Mouse (Mus musculus) kidney, embryonic 16.5 days (tissue): ENCODE measurements around the gene Itpr1. TPM values are rescaled to one million over a fixed set of nuclear protein-coding genes. Genes with fewer than 3 reads are reported as not detected.
A peak's percentile ranks its signal among the peaks of the same experiment; 100 is the strongest.

Experiments
- ATAC-seq: fragments of 200-750 bp; cut with Nextera tagmentation; 2 replicates; pipeline ENCODE4 v1.8.0; 2017; ENCODE audit warnings: moderate TSS enrichment; ENCODE audit not compliant: low FRiP score, low TSS enrichment
- H3K27ac ChIP-seq: fragments of 300-500 bp; sonication (generic); 2 replicates; pipeline ENCODE4 v1.5.1; 2014; ENCODE audit warnings: low read length
- H3K27me3 ChIP-seq: fragments of 300-500 bp; sonication (generic); 2 replicates; pipeline ENCODE4 v1.6.1; 2014; ENCODE audit warnings: low read length, control low read depth, mixed read lengths; ENCODE audit not compliant: insufficient read depth
- H3K36me3 ChIP-seq: fragments of 300-500 bp; sonication (generic); 2 replicates; pipeline ENCODE4 v1.6.1; 2014; ENCODE audit warnings: low read length, control low read depth, mixed read lengths; ENCODE audit not compliant: insufficient read depth
- H3K4me1 ChIP-seq: fragments of 300-500 bp; sonication (generic); 2 replicates; pipeline ENCODE4 v1.6.1; 2014; ENCODE audit warnings: low read length, control low read depth, mixed read lengths; ENCODE audit not compliant: insufficient read depth
- H3K4me2 ChIP-seq: fragments of 300-500 bp; sonication (generic); replicated peaks from 2 replicates; pipeline ENCODE4 v1.6.1; 2014; ENCODE audit warnings: low read depth, low read length
- H3K4me3 ChIP-seq: fragments of 300-500 bp; sonication (generic); 2 replicates; pipeline ENCODE4 v1.5.1; 2014; ENCODE audit warnings: mild to moderate bottlenecking, low read length
- H3K9ac ChIP-seq: fragments of 300-500 bp; sonication (generic); replicated peaks from 2 replicates; pipeline ENCODE4 v1.6.1; 2014; ENCODE audit warnings: low read length
- H3K9me3 ChIP-seq: fragments of 300-500 bp; sonication (generic); 2 replicates; pipeline ENCODE4 v1.6.1; 2016; ENCODE audit warnings: low read length, control low read depth
- WGBS: fragments of 180-500 bp; shearing (Covaris S2); extraction: QIAGEN DNeasy Blood & Tissue Kit; methylation state at CpG from one replicate; pipeline ENCODE4 v1.1.7; 2014; 5-methylcytosine and 5-hydroxymethylcytosine counted together
- polyA plus RNA-seq: library from polyadenylated mRNA; unstranded; fragments of >200 nt; fragmentation: Nextera tagmentation; extraction: Ambion mirVana; gene quantifications from 2 replicates; pipeline ENCODE4 v1.2.1, GENCODE M21; 2015

The Itpr1 gene
- polyA plus RNA-seq, 1 experiment from 2014 or later: 24.6 TPM

- Histone ChIP-seq H3K9me3 (no peaks in the 10 kb centered on the region), H3K27me3 (no peaks in the 10 kb centered on the region), H3K36me3 (no peaks in the 10 kb centered on the region), H3K4me3 (peak overlapping the region; percentile 89), H3K27ac (peak overlapping the region; percentile 88), H3K9ac (peak overlapping the region; percentile 76), H3K4me2 (peak overlapping the region; percentile 77), H3K4me1 (peaks cover 23% of the 10 kb centered on the region)
- peak; percentile 6; the same call in 1 of the 2 replicates for ATAC-seq
- 7% methylated on average over 36 of the region's 36 CpGs for WGBS
Observed at GRCm38 (mm10) chr6:108211896-108212880, 708 bp upstream of the Itpr1 start.

GRCm38 (mm10) chr6:108213481-108214293 lies 791 bp downstream of the Itpr1 start:
- Histone ChIP-seq H3K9ac (peak overlapping the region; percentile 80), H3K27ac (peak overlapping the region; percentile 76), H3K36me3 (0 out of 2 replicates have a peak, but pooled peaks cover 5% of the 10 kb centered on the region), H3K4me3 (peak overlapping the region; percentile 89), H3K4me1 (peaks cover 29% of the 10 kb centered on the region), H3K4me2 (peak overlapping the region; percentile 85), H3K9me3 (no peaks in the 10 kb centered on the region), H3K27me3 (no peaks in the 10 kb centered on the region)
- no peak for ATAC-seq
- WGBS: under 1% methylated on average over 28 of the region's 29 CpGs

- no peak overlapping the region for H3K27ac ChIP-seq
- no peaks in the 10 kb centered on the region for H3K27me3 ChIP-seq
- H3K9ac ChIP-seq: peak overlapping the region; percentile 80
- no peaks in the 10 kb centered on the region for H3K9me3 ChIP-seq
- WGBS: 12% methylated on average over 10 of the region's 10 CpGs
- peak overlapping the region; percentile 89 for H3K4me3 ChIP-seq
- no peak for ATAC-seq
- peaks cover 29% of the 10 kb centered on the region for H3K4me1 ChIP-seq
- H3K4me2 ChIP-seq: peak overlapping the region; percentile 85
- H3K36me3 ChIP-seq: 0 out of 2 replicates have a peak, but pooled peaks cover 5% of the 10 kb centered on the region
Observed at GRCm38 (mm10) chr6:108214294-108214925, 1.5 kb downstream of the Itpr1 start.

GRCm38 (mm10) chr6:108216091-108216490 lies 3.2 kb downstream of the Itpr1 start:
- H3K27ac ChIP-seq: no peak overlapping the region
- no peak overlapping the region for H3K4me3 ChIP-seq
- no peaks in the 10 kb centered on the region for H3K27me3 ChIP-seq
- 55% methylated on average over 5 of the region's 5 CpGs for WGBS
- 0 out of 2 replicates have a peak, but pooled peaks cover 5% of the 10 kb centered on the region for H3K36me3 ChIP-seq
- H3K9me3 ChIP-seq: no peaks in the 10 kb centered on the region
- H3K4me2 ChIP-seq: 0 out of 2 replicates have a peak overlapping the region, but pooled peaks have one; percentile 85
- peaks cover 29% of the 10 kb centered on the region for H3K4me1 ChIP-seq
- H3K9ac ChIP-seq: no peak overlapping the region
- no peak for ATAC-seq

DNA sequence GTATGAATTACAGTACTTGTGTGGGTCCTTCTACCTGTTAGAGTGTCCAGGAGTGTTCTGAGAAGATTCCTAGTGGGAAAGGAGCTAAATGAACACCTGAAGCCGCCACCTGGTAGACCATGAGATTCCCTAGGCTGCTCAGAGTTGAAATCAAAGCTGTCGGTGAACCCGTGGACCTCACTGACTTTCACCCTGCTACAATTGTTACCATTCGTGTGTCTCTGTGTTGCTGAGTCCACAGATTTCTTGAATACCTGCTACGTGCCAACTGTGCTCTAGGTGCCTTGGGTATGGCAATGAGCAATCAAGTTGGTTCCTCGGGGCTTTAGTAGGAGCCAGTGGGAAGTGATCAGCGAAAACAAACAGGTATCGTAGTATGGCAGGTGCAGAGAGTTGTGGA lies 3.9 kb downstream of the Itpr1 start:
- ATAC-seq: no peak
- Histone ChIP-seq H3K4me3 (no peak overlapping the region), H3K4me1 (peaks cover 24% of the 10 kb centered on the region), H3K27ac (no peak overlapping the region), H3K4me2 (no peak overlapping the region), H3K9ac (no peak overlapping the region), H3K27me3 (no peaks in the 10 kb centered on the region), H3K9me3 (no peaks in the 10 kb centered on the region), H3K36me3 (0 out of 2 replicates have a peak, but pooled peaks cover 8% of the 10 kb centered on the region)
- 90% methylated on average over 8 of the region's 8 CpGs for WGBS

DNA sequence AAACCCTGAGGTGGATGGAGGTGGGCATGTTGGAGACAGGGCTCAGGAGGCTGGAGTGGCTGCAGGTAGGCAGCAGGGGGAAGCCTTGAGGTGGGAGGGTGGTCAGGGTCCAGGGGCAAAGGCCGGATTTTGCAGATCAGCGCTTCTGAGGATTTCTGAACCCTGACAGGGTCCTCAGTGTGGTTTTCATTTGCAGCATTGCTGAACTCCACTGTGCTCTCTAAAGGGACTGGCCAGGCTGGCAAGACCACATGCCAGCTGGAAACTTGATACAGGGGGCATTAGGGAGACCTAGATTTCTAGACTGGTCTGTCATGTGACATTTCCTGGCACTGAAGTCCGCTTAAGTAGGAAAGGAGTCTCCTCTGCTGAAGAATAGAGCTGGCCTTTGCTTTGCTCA lies 5.1 kb downstream of the Itpr1 start:
- Histone ChIP-seq H3K4me3 (no peak overlapping the region), H3K4me1 (peaks cover 27% of the 10 kb centered on the region), H3K9ac (no peak overlapping the region), H3K27me3 (no peaks in the 10 kb centered on the region), H3K9me3 (no peaks in the 10 kb centered on the region), H3K36me3 (0 out of 2 replicates have a peak, but pooled peaks cover 8% of the 10 kb centered on the region), H3K4me2 (no peak overlapping the region), H3K27ac (no peak overlapping the region)
- ATAC-seq: no peak
- WGBS: 79% methylated on average over 3 of the region's 3 CpGs

GRCm38 (mm10) chr6:108222435-108222834 lies 9.5 kb downstream of the Itpr1 start:
- Histone ChIP-seq H3K4me3 (no peak overlapping the region), H3K36me3 (0 out of 2 replicates have a peak, but pooled peaks cover 8% of the 10 kb centered on the region), H3K4me2 (no peak overlapping the region), H3K27ac (no peak overlapping the region), H3K9ac (no peak overlapping the region), H3K27me3 (no peaks in the 10 kb centered on the region), H3K9me3 (no peaks in the 10 kb centered on the region), H3K4me1 (peaks cover 11% of the 10 kb centered on the region; the same call in 1 of the 2 replicates)
- WGBS: 59% methylated on average over 5 of the region's 5 CpGs
- no peak for ATAC-seq

DNA sequence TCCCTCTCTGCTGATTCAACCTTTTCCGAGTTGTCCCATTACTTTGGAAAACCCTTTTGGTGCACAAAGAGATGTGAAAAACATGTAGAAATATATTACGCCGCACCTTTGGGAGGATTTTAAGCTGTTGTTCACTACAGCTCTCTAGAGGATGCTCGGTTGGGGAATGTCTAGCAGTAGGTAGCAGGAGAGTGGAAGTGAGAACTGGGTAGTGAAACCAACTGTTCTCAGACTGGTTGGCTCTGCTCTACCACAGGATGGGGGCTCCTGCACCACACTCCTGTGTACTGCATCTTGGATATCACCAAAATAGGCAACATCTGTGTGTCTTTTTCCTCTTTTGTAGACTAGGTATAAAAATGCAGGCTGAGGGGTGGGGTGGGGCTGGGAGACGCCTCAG lies 10.0 kb downstream of the Itpr1 start:
- H3K36me3 ChIP-seq: 0 out of 2 replicates have a peak, but pooled peaks cover 8% of the 10 kb centered on the region
- ATAC-seq: peak; percentile 46; the same call in 1 of the 2 replicates
- no peak overlapping the region for H3K9ac ChIP-seq
- no peaks in the 10 kb centered on the region for H3K27me3 ChIP-seq
- 93% methylated on average over 5 of the region's 5 CpGs for WGBS
- no peak overlapping the region for H3K27ac ChIP-seq
- no peak overlapping the region for H3K4me2 ChIP-seq
- no peaks in the 10 kb centered on the region for H3K9me3 ChIP-seq
- no peak overlapping the region for H3K4me3 ChIP-seq
- peaks cover 9% of the 10 kb centered on the region; the same call in 1 of the 2 replicates for H3K4me1 ChIP-seq

GRCm38 (mm10) chr6:108224361-108224760 lies 11.5 kb downstream of the Itpr1 start:
- Histone ChIP-seq H3K4me1 (peaks cover 5% of the 10 kb centered on the region; the same call in 1 of the 2 replicates), H3K36me3 (0 out of 2 replicates have a peak, but pooled peaks cover 3% of the 10 kb centered on the region), H3K27me3 (no peaks in the 10 kb centered on the region), H3K4me3 (no peak overlapping the region), H3K9ac (no peak overlapping the region), H3K4me2 (no peak overlapping the region), H3K27ac (no peak overlapping the region), H3K9me3 (no peaks in the 10 kb centered on the region)
- no peak for ATAC-seq
- WGBS: 96% methylated on average over 4 of the region's 4 CpGs
